Mouse (Mus musculus) neural tube, embryonic 12.5 days (tissue): ENCODE measurements at regions not wholly inside any gene's neighbourhood (a gene's known extent, or its start where the extent isn't known, plus 50 kb on each side); places are given as distances from the start of the nearest gene placed in this dataset.

ENCODE experiments used
- ATAC-seq: fragments of 200-750 bp; cut with Nextera tagmentation; 2 replicates; pipeline ENCODE4 v1.8.0; 2017; ENCODE audit warnings: low read depth, mild to moderate bottlenecking, moderate TSS enrichment, moderate library complexity; ENCODE audit not compliant: low FRiP score
- H3K27ac ChIP-seq: fragments of 300-500 bp; sonication (generic); 2 replicates; pipeline ENCODE4 v1.5.1; 2016
- H3K27me3 ChIP-seq: fragments of 300-500 bp; sonication (generic); replicated peaks from 2 replicates; pipeline ENCODE4 v1.6.1; 2016; ENCODE audit warnings: mild to moderate bottlenecking
- H3K36me3 ChIP-seq: fragments of 300-500 bp; sonication (generic); 2 replicates; pipeline ENCODE4 v1.6.1; 2016; ENCODE audit warnings: mild to moderate bottlenecking
- H3K4me1 ChIP-seq: fragments of 300-500 bp; sonication (generic); 2 replicates; pipeline ENCODE4 v1.6.1; 2016
- H3K4me2 ChIP-seq: fragments of 300-500 bp; sonication (generic); replicated peaks from 2 replicates; pipeline ENCODE4 v1.6.1; 2016; ENCODE audit warnings: mild to moderate bottlenecking
- H3K4me3 ChIP-seq: fragments of 300-500 bp; sonication (generic); 2 replicates; pipeline ENCODE4 v1.5.1; 2016
- H3K9ac ChIP-seq: fragments of 300-500 bp; sonication (generic); 2 replicates; pipeline ENCODE4 v1.6.1; 2016; ENCODE audit warnings: mild to moderate bottlenecking
- H3K9me3 ChIP-seq: fragments of 300-500 bp; sonication (generic); 2 replicates; pipeline ENCODE4 v1.6.1; 2016; ENCODE audit warnings: mild to moderate bottlenecking
- WGBS: fragments of 180-500 bp; shearing (Covaris S2); methylation state at CpG from one replicate; pipeline ENCODE4 v1.1.7; 2016; 5-methylcytosine and 5-hydroxymethylcytosine counted together

GRCm38 (mm10) chr9:115526981-115527380 lies 216.8 kb upstream of the Stt3b start:
- H3K9me3 ChIP-seq, result no peaks in the 10 kb centered on the region
- H3K9ac ChIP-seq, result no peak overlapping the region
- H3K27ac ChIP-seq, result no peak overlapping the region
- 95% methylated on average over 6 of the region's 6 CpGs for whole genome bisulfite sequencing
- peaks cover 10% of the 10 kb centered on the region for H3K4me1 ChIP-seq
- H3K36me3 ChIP-seq, result no peaks in the 10 kb centered on the region
- no peak overlapping the region for H3K4me3 ChIP-seq
- no peak overlapping the region for H3K4me2 ChIP-seq
- no peak for ATAC-seq
- no peaks in the 10 kb centered on the region for H3K27me3 ChIP-seq

- no peak for ATAC-seq
- Histone ChIP-seq H3K4me2 (no peak overlapping the region), H3K4me1 (no peaks in the 10 kb centered on the region; the same call in 1 of the 2 replicates), H3K36me3 (no peaks in the 10 kb centered on the region), H3K9me3 (no peaks in the 10 kb centered on the region), H3K27me3 (no peaks in the 10 kb centered on the region), H3K27ac (no peak overlapping the region), H3K4me3 (no peak overlapping the region), H3K9ac (no peak overlapping the region)
- 36% methylated on average over 3 of the region's 3 CpGs for WGBS
Measured at GRCm38 (mm10) chr9:115534198-115534597, 224.0 kb upstream of the Stt3b start.

- Histone ChIP-seq H3K4me3 (no peak overlapping the region), H3K9me3 (0 out of 2 replicates have a peak, but pooled peaks cover 5% of the 10 kb centered on the region), H3K27me3 (no peaks in the 10 kb centered on the region), H3K4me1 (no peaks in the 10 kb centered on the region), H3K36me3 (no peaks in the 10 kb centered on the region), H3K9ac (no peak overlapping the region), H3K27ac (no peak overlapping the region), H3K4me2 (no peak overlapping the region)
- WGBS, result 82% methylated on average over 9 of the region's 9 CpGs
- ATAC-seq, result no peak
Measured at GRCm38 (mm10) chr9:115543665-115544064, 233.4 kb upstream of the Stt3b start.

- 91% methylated on average over 4 of the region's 4 CpGs for WGBS
Measured at GRCm38 (mm10) chr9:115545178-115545577, 235.0 kb upstream of the Stt3b start.

GRCm38 (mm10) chr9:115545792-115546191 lies 235.6 kb upstream of the Stt3b start:
- H3K27me3 ChIP-seq, result no peaks in the 10 kb centered on the region
- ATAC-seq, result no peak
- H3K4me1 ChIP-seq, result no peaks in the 10 kb centered on the region
- H3K36me3 ChIP-seq, result no peaks in the 10 kb centered on the region
- H3K4me3 ChIP-seq, result no peak overlapping the region
- H3K27ac ChIP-seq, result no peak overlapping the region
- H3K4me2 ChIP-seq, result no peak overlapping the region
- 0 out of 2 replicates have a peak, but pooled peaks cover 3% of the 10 kb centered on the region for H3K9me3 ChIP-seq
- WGBS, result 69% methylated on average over 2 of the region's 2 CpGs
- H3K9ac ChIP-seq, result no peak overlapping the region

More at GRCm38 (mm10) chr9:115545178-115545577, 235.0 kb upstream of the Stt3b start:
- ATAC-seq, result no peak
- H3K4me3 ChIP-seq, result no peak overlapping the region
- H3K4me1 ChIP-seq, result no peaks in the 10 kb centered on the region
- 0 out of 2 replicates have a peak, but pooled peaks cover 5% of the 10 kb centered on the region for H3K9me3 ChIP-seq
- H3K4me2 ChIP-seq, result no peak overlapping the region
- H3K27me3 ChIP-seq, result no peaks in the 10 kb centered on the region
- no peak overlapping the region for H3K9ac ChIP-seq
- H3K27ac ChIP-seq, result no peak overlapping the region
- H3K36me3 ChIP-seq, result no peaks in the 10 kb centered on the region

- no peak for ATAC-seq
- no peaks in the 10 kb centered on the region for H3K9me3 ChIP-seq
- no peak overlapping the region for H3K9ac ChIP-seq
- H3K4me1 ChIP-seq, result no peaks in the 10 kb centered on the region
- H3K27ac ChIP-seq, result no peak overlapping the region
- H3K27me3 ChIP-seq, result no peaks in the 10 kb centered on the region
- no peak overlapping the region for H3K4me3 ChIP-seq
- H3K4me2 ChIP-seq, result no peak overlapping the region
- no peaks in the 10 kb centered on the region for H3K36me3 ChIP-seq
- 62% methylated on average over 8 of the region's 8 CpGs for WGBS
Measured at GRCm38 (mm10) chr9:115547625-115548325, 237.6 kb upstream of the Stt3b start.

- Histone ChIP-seq H3K36me3 (no peaks in the 10 kb centered on the region), H3K4me1 (no peaks in the 10 kb centered on the region), H3K27ac (no peak overlapping the region), H3K4me2 (no peak overlapping the region), H3K9ac (no peak overlapping the region), H3K4me3 (no peak overlapping the region), H3K27me3 (no peaks in the 10 kb centered on the region), H3K9me3 (no peaks in the 10 kb centered on the region)
- WGBS, result 54% methylated on average over 8 of the region's 8 CpGs
- no peak for ATAC-seq
Measured at GRCm38 (mm10) chr9:115548722-115549349, 238.6 kb upstream of the Stt3b start.

GRCm38 (mm10) chr9:115551080-115551479 lies 240.9 kb upstream of the Stt3b start:
- ATAC-seq, result no peak
- Histone ChIP-seq H3K27me3 (no peaks in the 10 kb centered on the region), H3K9me3 (no peaks in the 10 kb centered on the region), H3K9ac (no peak overlapping the region), H3K4me2 (no peak overlapping the region), H3K4me1 (no peaks in the 10 kb centered on the region), H3K36me3 (no peaks in the 10 kb centered on the region), H3K4me3 (no peak overlapping the region), H3K27ac (no peak overlapping the region)
- WGBS, result 93% methylated on average over 11 of the region's 11 CpGs

- H3K27me3 ChIP-seq, result no peaks in the 10 kb centered on the region
- H3K9ac ChIP-seq, result no peak overlapping the region
- H3K4me2 ChIP-seq, result no peak overlapping the region
- H3K9me3 ChIP-seq, result no peaks in the 10 kb centered on the region
- 81% methylated on average over 4 of the region's 4 CpGs for WGBS
- H3K36me3 ChIP-seq, result no peaks in the 10 kb centered on the region
- H3K4me3 ChIP-seq, result no peak overlapping the region
- no peak for ATAC-seq
- no peak overlapping the region for H3K27ac ChIP-seq
- H3K4me1 ChIP-seq, result no peaks in the 10 kb centered on the region
Measured at GRCm38 (mm10) chr9:115551501-115551900, 241.3 kb upstream of the Stt3b start.

- H3K27ac ChIP-seq, result no peak overlapping the region
- no peaks in the 10 kb centered on the region for H3K36me3 ChIP-seq
- WGBS, result 89% methylated on average over 7 of the region's 7 CpGs
- no peaks in the 10 kb centered on the region for H3K4me1 ChIP-seq
- H3K9me3 ChIP-seq, result peaks cover 11% of the 10 kb centered on the region; the same call in 1 of the 2 replicates
- no peaks in the 10 kb centered on the region for H3K27me3 ChIP-seq
- H3K4me3 ChIP-seq, result no peak overlapping the region
- ATAC-seq, result no peak
- no peak overlapping the region for H3K4me2 ChIP-seq
- H3K9ac ChIP-seq, result no peak overlapping the region
Measured at GRCm38 (mm10) chr9:115558131-115558530, 247.9 kb upstream of the Stt3b start.

- no peaks in the 10 kb centered on the region for H3K27me3 ChIP-seq
- no peaks in the 10 kb centered on the region for H3K4me1 ChIP-seq
- H3K9ac ChIP-seq, result no peak overlapping the region
- no peak overlapping the region for H3K27ac ChIP-seq
- H3K36me3 ChIP-seq, result no peaks in the 10 kb centered on the region
- H3K4me2 ChIP-seq, result no peak overlapping the region
- H3K4me3 ChIP-seq, result no peak overlapping the region
- WGBS, result 92% methylated on average over 5 of the region's 5 CpGs
- ATAC-seq, result no peak
- H3K9me3 ChIP-seq, result peaks cover 11% of the 10 kb centered on the region; the same call in 1 of the 2 replicates
Measured at GRCm38 (mm10) chr9:115559521-115559920, 249.3 kb upstream of the Stt3b start.

- Histone ChIP-seq H3K27me3 (no peaks in the 10 kb centered on the region), H3K9ac (no peak overlapping the region), H3K9me3 (peaks cover 11% of the 10 kb centered on the region; the same call in 1 of the 2 replicates), H3K4me1 (no peaks in the 10 kb centered on the region), H3K4me2 (no peak overlapping the region), H3K27ac (no peak overlapping the region), H3K4me3 (no peak overlapping the region), H3K36me3 (no peaks in the 10 kb centered on the region)
- ATAC-seq, result no peak
- 91% methylated on average over 6 of the region's 6 CpGs for WGBS
Measured at GRCm38 (mm10) chr9:115561207-115561606, 251.0 kb upstream of the Stt3b start.
